Mouse (Mus musculus) erythroblast, embryonic 14.5 days (primary cell): ENCODE results near the gene Olfr392. TPM values are rescaled to one million over a fixed set of nuclear protein-coding genes. Genes with fewer than 3 reads are reported as not detected.

ENCODE experiments used
- H3K27me3 ChIP-seq: 2 replicates; pipeline ENCODE4 v1.6.1; 2012; ENCODE audit warnings: inconsistent platforms; ENCODE audit not compliant: control insufficient read depth
- H3K36me3 ChIP-seq: 2 replicates; pipeline ENCODE4 v1.6.1; 2012; ENCODE audit warnings: mild to moderate bottlenecking, inconsistent platforms; ENCODE audit not compliant: control insufficient read depth
- H3K4me1 ChIP-seq: 2 replicates; pipeline ENCODE4 v1.6.1; 2012; ENCODE audit warnings: inconsistent platforms; ENCODE audit not compliant: control insufficient read depth
- H3K4me3 ChIP-seq: replicated peaks from 2 replicates; pipeline ENCODE3; 2012; ENCODE audit warnings: moderate library complexity, mild to moderate bottlenecking, inconsistent platforms
- H3K9me3 ChIP-seq: 2 replicates; pipeline ENCODE4 v1.6.1; 2012; ENCODE audit warnings: low read length, inconsistent platforms, mixed read lengths; ENCODE audit not compliant: control insufficient read depth
- GATA1 ChIP-seq: IDR thresholded peaks from 2 replicates; pipeline ENCODE4 v1.6.1; 2012; ENCODE audit warnings: low read length, inconsistent platforms, mixed read lengths
- TAL1 ChIP-seq: IDR thresholded peaks from 3 replicates; pipeline ENCODE4 v1.6.1; 2012; ENCODE audit warnings: low read length, inconsistent platforms, mixed read lengths
- polyA plus RNA-seq: library from polyadenylated mRNA; stranded (reverse); fragments of >175 nt; gene quantifications from 2 replicates; pipeline ENCODE4 v1.2.3, GENCODE M21; 2012

Gene Olfr392
- polyA plus RNA-seq, result not detected in 2 replicates

- no peaks in the 10 kb centered on the region for H3K27me3 ChIP-seq
- no peaks in the 10 kb centered on the region for H3K36me3 ChIP-seq
- H3K4me1 ChIP-seq, result no peaks in the 10 kb centered on the region
- peaks cover 3% of the 10 kb centered on the region; the same call in 1 of the 2 replicates for H3K9me3 ChIP-seq
- no peak within 1 kb of the TSS for H3K4me3 ChIP-seq
- TF ChIP-seq TAL1, result no peak
- TF ChIP-seq GATA1, result no peak
These were observed at the start of gene Olfr392 for GRCm38 (mm10) chr11:73816949-73817348. TSS of gene Olfr392 (minus strand) at chr11:73817049.

GRCm38 (mm10) chr11:73851354-73851753 lies 34.5 kb upstream of the Olfr392 start, which contains the start of gene Olfr393:
TSS of gene Olfr393 (minus strand) at chr11:73851454.
- Histone ChIP-seq H3K4me3 (no peak within 1 kb of the TSS), H3K4me1 (no peaks in the 10 kb centered on the region), H3K36me3 (no peaks in the 10 kb centered on the region), H3K9me3 (peaks cover 2% of the 10 kb centered on the region; the same call in 1 of the 2 replicates), H3K27me3 (no peaks in the 10 kb centered on the region)
- no peak for TF ChIP-seq GATA1
- no peak for TF ChIP-seq TAL1

- Histone ChIP-seq H3K4me3 (no peak within 1 kb of the TSS), H3K4me1 (no peaks in the 10 kb centered on the region), H3K9me3 (peaks cover 2% of the 10 kb centered on the region), H3K36me3 (no peaks in the 10 kb centered on the region), H3K27me3 (no peaks in the 10 kb centered on the region)
- TF ChIP-seq TAL1 (no peak), GATA1 (no peak)
These were observed 13.9 kb downstream of the Olfr392 start, which contains the start of gene Olfr391-ps for GRCm38 (mm10) chr11:73802952-73803351. TSS of gene Olfr391-ps (minus strand) at chr11:73803052.

GRCm38 (mm10) chr11:73782664-73783063 lies 34.2 kb downstream of the Olfr392 start, which contains the start of gene Olfr390:
TSS of gene Olfr390 (plus strand) at chr11:73782964.
- Histone ChIP-seq H3K36me3 (no peaks in the 10 kb centered on the region), H3K27me3 (no peaks in the 10 kb centered on the region), H3K4me1 (no peaks in the 10 kb centered on the region), H3K9me3 (no peaks in the 10 kb centered on the region), H3K4me3 (no peak within 1 kb of the TSS)
- no peak for TF ChIP-seq TAL1
- TF ChIP-seq GATA1, result no peak

GRCm38 (mm10) chr11:73780613-73781012 lies 36.2 kb downstream of the Olfr392 start, which contains the start of gene Olfr389:
TSS of gene Olfr389 (minus strand) at chr11:73780713.
- Histone ChIP-seq H3K9me3 (no peaks in the 10 kb centered on the region), H3K4me1 (no peaks in the 10 kb centered on the region), H3K36me3 (no peaks in the 10 kb centered on the region), H3K4me3 (no peak within 1 kb of the TSS), H3K27me3 (no peaks in the 10 kb centered on the region)
- TF ChIP-seq TAL1 (no peak), GATA1 (no peak)

Other genes with a start within 250 kb of the Olfr392 start
- gene Olfr385, start 224.0 kb downstream of the Olfr392 start, polyA plus RNA-seq, result not detected in 2 replicates
- gene Olfr384, start 218.5 kb downstream of the Olfr392 start, polyA plus RNA-seq, result not detected in 2 replicates
- gene Zfp735, start 128.3 kb downstream of the Olfr392 start, polyA plus RNA-seq, result not detected in 2 replicates
- gene Olfr389, start 36.3 kb downstream of the Olfr392 start, polyA plus RNA-seq, result not detected in 2 replicates
- not detected in 2 replicates for gene Olfr390, start 34.1 kb downstream of the Olfr392 start, polyA plus RNA-seq
- gene Olfr391-ps, start 14.0 kb downstream of the Olfr392 start, polyA plus RNA-seq, result not detected in 2 replicates
- not detected in 2 replicates for gene Olfr393, start 34.4 kb upstream of the Olfr392 start, polyA plus RNA-seq
- not detected in 2 replicates for gene Olfr394, start 73.7 kb upstream of the Olfr392 start, polyA plus RNA-seq
- not detected in 2 replicates for gene Olfr395, start 92.2 kb upstream of the Olfr392 start, polyA plus RNA-seq
- not detected in 2 replicates for gene Olfr23, start 119.6 kb upstream of the Olfr392 start, polyA plus RNA-seq
- gene Olfr397, start 143.8 kb upstream of the Olfr392 start, polyA plus RNA-seq, result not detected in 2 replicates
- not detected in 2 replicates for gene Olfr398, start 173.4 kb upstream of the Olfr392 start, polyA plus RNA-seq
- gene Olfr139, start 239.5 kb upstream of the Olfr392 start, polyA plus RNA-seq, result not detected in 2 replicates
- not detected in 2 replicates for gene Olfr399, start 239.6 kb upstream of the Olfr392 start, polyA plus RNA-seq